Mouse (Mus musculus): ENCODE measurements around the gene Clstn2.

Gene Clstn2

GRCm38 (mm10) chr9:98032573-98033272 lies at the start of gene Clstn2:
TSS of gene Clstn2 (minus strand) at chr9:98033181.
- peak; percentile 81 for DNase-seq

GRCm38 (mm10) chr9:98067767-98068166 lies 34.8 kb upstream of the Clstn2 start:
- DNase-seq: no peak

GRCm38 (mm10) chr9:98061646-98062045 lies 28.7 kb upstream of the Clstn2 start:
- no peak for DNase-seq

- no peak for DNase-seq
Measured at GRCm38 (mm10) chr9:98057291-98057690, 24.3 kb upstream of the Clstn2 start.

- DNase-seq: no peak
Measured at GRCm38 (mm10) chr9:98051343-98051742, 18.4 kb upstream of the Clstn2 start.

- peak; percentile 70 for DNase-seq
Measured at GRCm38 (mm10) chr9:98033273-98033855, 383 bp upstream of the Clstn2 start.

GRCm38 (mm10) chr9:98031898-98032572 lies 946 bp downstream of the Clstn2 start:
- peak; percentile 18 for DNase-seq

GRCm38 (mm10) chr9:98030715-98031114 lies 2.3 kb downstream of the Clstn2 start:
- DNase-seq: peak; percentile 31

GRCm38 (mm10) chr9:98025548-98025947 lies 7.4 kb downstream of the Clstn2 start:
- DNase-seq: no peak

- DNase-seq: no peak
Measured at GRCm38 (mm10) chr9:98023069-98023468, 9.9 kb downstream of the Clstn2 start.

- DNase-seq: no peak
Measured at GRCm38 (mm10) chr9:98019876-98020275, 13.1 kb downstream of the Clstn2 start.

- no peak for DNase-seq
Measured at GRCm38 (mm10) chr9:98018687-98019086, 14.3 kb downstream of the Clstn2 start.

GRCm38 (mm10) chr9:98016576-98016975 lies 16.4 kb downstream of the Clstn2 start:
- no peak for DNase-seq

GRCm38 (mm10) chr9:97996349-97996748 lies 36.6 kb downstream of the Clstn2 start:
- DNase-seq: peak; percentile 9

- no peak for DNase-seq
Measured at GRCm38 (mm10) chr9:97995723-97996122, 37.3 kb downstream of the Clstn2 start.

- no peak for DNase-seq
Measured at GRCm38 (mm10) chr9:97992131-97992530, 40.9 kb downstream of the Clstn2 start.

GRCm38 (mm10) chr9:97977339-97977738 lies 55.6 kb downstream of the Clstn2 start:
- no peak for DNase-seq

- no peak for DNase-seq
Measured at GRCm38 (mm10) chr9:97974801-97975347, 58.1 kb downstream of the Clstn2 start.

- no peak for DNase-seq
Measured at GRCm38 (mm10) chr9:97966691-97967090, 66.3 kb downstream of the Clstn2 start.

- DNase-seq: no peak
Measured at GRCm38 (mm10) chr9:97957508-97957907, 75.5 kb downstream of the Clstn2 start.

- no peak for DNase-seq
Measured at GRCm38 (mm10) chr9:97956407-97957106, 76.4 kb downstream of the Clstn2 start.

- DNase-seq: no peak
Measured at GRCm38 (mm10) chr9:97953746-97954359, 79.1 kb downstream of the Clstn2 start.
